Mouse (Mus musculus) thymus, adult 2 months (tissue): ENCODE results near the gene Epn1. TPM values are rescaled to one million over a fixed set of nuclear protein-coding genes. Genes with fewer than 3 reads are reported as not detected.

Experiments
- DNase-seq: peaks from one replicate; pipeline ENCODE4 v3.0.0; 2021
- H3K27ac ChIP-seq: fragments of 200-500 bp; 2 replicates; pipeline ENCODE4 v1.5.1; 2012; ENCODE audit warnings: low read length, control low read depth; ENCODE audit not compliant: control insufficient read depth, insufficient read depth
- H3K27me3 ChIP-seq: fragments of 200-500 bp; 2 replicates; pipeline ENCODE4 v1.6.1; 2012; ENCODE audit warnings: mild to moderate bottlenecking, low read length, moderate library complexity, mixed read lengths; ENCODE audit not compliant: control insufficient read depth, insufficient read depth
- H3K36me3 ChIP-seq: fragments of 200-500 bp; 2 replicates; pipeline ENCODE4 v1.6.1; 2012; ENCODE audit warnings: mild to moderate bottlenecking, low read length, moderate library complexity; ENCODE audit not compliant: control insufficient read depth, insufficient read depth
- H3K4me1 ChIP-seq: fragments of 200-500 bp; replicated peaks from 2 replicates; pipeline ENCODE4 v1.6.1; 2012; ENCODE audit warnings: low read length; ENCODE audit not compliant: control insufficient read depth, insufficient read depth
- H3K4me3 ChIP-seq: fragments of 200-500 bp; 2 replicates; pipeline ENCODE4 v1.5.1; 2012; ENCODE audit warnings: mild to moderate bottlenecking, low read length, control low read depth, moderate library complexity; ENCODE audit not compliant: control insufficient read depth, insufficient read depth
- CTCF ChIP-seq: fragments of 200-500 bp; IDR thresholded peaks from 2 replicates; pipeline ENCODE4 v1.5.1; 2012; ENCODE audit warnings: mild to moderate bottlenecking, control low read depth, low read length, moderate library complexity, borderline replicate concordance; ENCODE audit not compliant: control insufficient read depth, poor library complexity, insufficient read depth; ENCODE audit errors: extremely low read depth
- POLR2A ChIP-seq: fragments of 200-500 bp; IDR thresholded peaks from 2 replicates; pipeline ENCODE4 v1.6.1; 2012; ENCODE audit warnings: mild to moderate bottlenecking, low read length, control low read depth, moderate library complexity; ENCODE audit not compliant: control insufficient read depth, poor library complexity, insufficient read depth; ENCODE audit errors: extremely low read depth
- WGBS: fragments of 180-500 bp; shearing (Covaris S2); methylation state at CpG from one replicate; pipeline ENCODE4 v1.1.7; 2018; 5-methylcytosine and 5-hydroxymethylcytosine counted together
- polyA plus RNA-seq: library from polyadenylated mRNA; depleted of rRNA; stranded (reverse); fragments of >200 nt; gene quantifications from 2 replicates; pipeline ENCODE4 v1.2.3, GENCODE M21; 2012; rRNA removed

The Epn1 gene
- polyA plus RNA-seq, 1 experiment = 230 TPM

- 83% methylated on average over 8 of the region's 8 CpGs for WGBS
- TF ChIP-seq POLR2A = no peak
- no peak for TF ChIP-seq CTCF
- no peak overlapping the region for H3K4me3 ChIP-seq
Observed at GRCm38 (mm10) chr7:5125078-5125477, 45.0 kb downstream of the Epn1 start.

GRCm38 (mm10) chr7:5125549-5126406, 45.7 kb downstream of the Epn1 start, which contains the start of gene Rasl2-9:
TSS of gene Rasl2-9 (minus strand) at chr7:5125950.
- peaks cover 3% of the 10 kb centered on the region; the same call in 1 of the 2 replicates for H3K4me1 ChIP-seq
- no peaks in the 10 kb centered on the region for H3K27me3 ChIP-seq
- 15% methylated on average over 42 of the region's 42 CpGs for WGBS
- peak; percentile 60 for DNase-seq
- peak; percentile 69; the same call in 1 of the 2 replicates for TF ChIP-seq CTCF
- TF ChIP-seq POLR2A = no peak
- H3K36me3 ChIP-seq = no peaks in the 10 kb centered on the region
- H3K27ac ChIP-seq = no peak within 1 kb of the TSS
- peak within 1 kb of the TSS; percentile 32 for H3K4me3 ChIP-seq

More at GRCm38 (mm10) chr7:5125078-5125477, 45.0 kb downstream of the Epn1 start:
- DNase-seq = no peak
- peaks cover 3% of the 10 kb centered on the region; the same call in 1 of the 2 replicates for H3K4me1 ChIP-seq
- no peaks in the 10 kb centered on the region for H3K27me3 ChIP-seq
- H3K27ac ChIP-seq = no peak overlapping the region
- no peaks in the 10 kb centered on the region for H3K36me3 ChIP-seq

Other genes with a start within 250 kb of the Epn1 start
- gene Shisa7, start 235.5 kb upstream of the Epn1 start, polyA plus RNA-seq = 0.48 and 0.74 TPM in 2 replicates
- 21.8 and 23.6 TPM in 2 replicates for gene Isoc2b, start 210.0 kb upstream of the Epn1 start, polyA plus RNA-seq
- gene Isoc2a, start 203.1 kb upstream of the Epn1 start, polyA plus RNA-seq = 20.3 and 20.5 TPM in 2 replicates
- gene Gm36210, start 173.7 kb upstream of the Epn1 start, polyA plus RNA-seq = 0.15 and 0.17 TPM in 2 replicates
- 40.2 and 51.2 TPM in 2 replicates for gene Zfp628, start 165.0 kb upstream of the Epn1 start, polyA plus RNA-seq
- gene Nat14, start 158.2 kb upstream of the Epn1 start, polyA plus RNA-seq = 4.4 and 5.9 TPM in 2 replicates
- gene Ssc5d, start 154.4 kb upstream of the Epn1 start, polyA plus RNA-seq = 1.0 and 1.1 TPM in 2 replicates
- gene Sbk2, start 115.8 kb upstream of the Epn1 start, polyA plus RNA-seq = 1.5 and 5.4 TPM in 2 replicates
- gene Sbk3, start 109.1 kb upstream of the Epn1 start, polyA plus RNA-seq = 0.36 and 3.7 TPM in 2 replicates
- gene Zfp579, start 84.1 kb upstream of the Epn1 start, polyA plus RNA-seq = 125 and 133 TPM in 2 replicates
- 52.2 and 54.6 TPM in 2 replicates for gene Zfp524, start 65.8 kb upstream of the Epn1 start, polyA plus RNA-seq
- gene Fiz1, start 65.5 kb upstream of the Epn1 start, polyA plus RNA-seq = 79.3 and 85.2 TPM in 2 replicates
- not detected in 2 replicates for gene Gm44973, start 64.7 kb upstream of the Epn1 start, polyA plus RNA-seq
- gene Zfp865, start 59.9 kb upstream of the Epn1 start, polyA plus RNA-seq = 105 and 120 TPM in 2 replicates
- 0.52 and 0.97 TPM in 2 replicates for gene Ccdc106, start 59.7 kb upstream of the Epn1 start, polyA plus RNA-seq
- not detected in 2 replicates for gene 4632433K11Rik, start 46.1 kb upstream of the Epn1 start, polyA plus RNA-seq
- 5.2 and 6.3 TPM in 2 replicates for gene Zfp784, start 41.8 kb upstream of the Epn1 start, polyA plus RNA-seq
- gene Zfp580, start 28.7 kb upstream of the Epn1 start, polyA plus RNA-seq = 29.9 and 42.3 TPM in 2 replicates
- gene U2af2, start 18.1 kb upstream of the Epn1 start, polyA plus RNA-seq = 437 and 438 TPM in 2 replicates
- gene Rfpl4, start 36.7 kb downstream of the Epn1 start, polyA plus RNA-seq = not detected in 2 replicates
- 0.17 and 0.39 TPM in 2 replicates for gene Rasl2-9, start 45.7 kb downstream of the Epn1 start, polyA plus RNA-seq
- not detected in 2 replicates for gene Vmn1r55, start 69.4 kb downstream of the Epn1 start, polyA plus RNA-seq
- not detected in 2 replicates for gene Vmn1r56, start 116.5 kb downstream of the Epn1 start, polyA plus RNA-seq
- not detected in 2 replicates for gene Vmn1r57, start 138.3 kb downstream of the Epn1 start, polyA plus RNA-seq